Mouse (Mus musculus): Measurements from ENCODE around the gene Tbc1d30.

The Tbc1d30 gene

DNA sequence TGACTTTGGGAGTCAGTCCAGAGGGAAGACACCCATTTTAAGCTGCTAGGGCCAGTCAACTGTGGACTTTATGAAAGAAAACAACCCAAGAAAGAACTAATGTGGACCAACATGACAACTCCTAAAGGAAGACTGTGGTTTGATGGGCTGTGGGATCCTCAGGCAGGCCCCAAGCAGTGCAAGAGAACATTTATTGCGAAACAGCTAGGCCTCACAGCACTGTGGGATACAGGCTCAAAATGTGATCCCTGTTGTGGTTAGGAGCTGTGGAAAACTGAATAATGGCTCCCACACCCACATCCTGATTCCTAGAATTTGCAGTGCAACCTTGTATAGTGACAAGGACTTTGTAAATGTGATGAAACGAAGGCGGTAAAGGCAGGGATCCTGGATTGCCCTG, 134.3 kb downstream of the Tbc1d30 start:
- no peak for DNase-seq

Data from cerebellum, adult 11-12 months (tissue).